Mouse (Mus musculus) gastrocnemius, postnatal 4 days (tissue): Measurements from ENCODE around the gene Exo5. TPM values are rescaled to one million over a fixed set of nuclear protein-coding genes. Genes with fewer than 3 reads are reported as not detected.

Experiments used
- DNase-seq, 2 experiments: peaks; one replicate each; pipeline ENCODE4 v3.0.0; 2021 to 2022; ENCODE audit warnings: low spot score in 2 of 2, mixed read lengths in 2 of 2
- microRNA-seq: library from miRNA; unstranded; fragments of <30 nt; microRNA quantifications from one replicate; pipeline ENCODE4 v1.2.0, GENCODE M21; 2021
- total RNA-seq, 2 experiments: library from RNA; stranded (reverse); gene quantifications; 2 replicates each; pipeline ENCODE4 v1.2.3; 2021

Exo5 gene
- total RNA-seq, 2 experiments from 2014 or later: 7.4 to 7.9 TPM

DNA sequence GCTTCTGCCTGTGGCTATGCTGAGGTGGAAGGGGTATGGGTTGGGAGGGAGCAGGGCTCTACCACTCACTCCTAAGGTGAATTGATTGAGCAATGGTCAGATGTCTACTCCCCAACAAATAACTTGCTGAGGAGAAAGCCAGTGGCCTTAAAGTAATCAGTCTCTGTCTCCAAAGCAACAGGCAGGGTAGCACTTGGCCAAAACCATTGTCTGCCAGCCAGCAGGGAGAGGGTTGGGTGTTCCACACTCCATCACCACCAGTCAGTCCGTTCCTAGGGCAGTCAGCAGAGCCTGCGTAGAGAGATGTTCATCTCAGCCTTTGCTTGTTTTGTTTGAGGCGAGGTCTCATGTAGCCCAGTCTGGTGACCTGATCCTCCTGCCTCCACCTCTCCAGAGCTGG lies 48.9 kb downstream of the Exo5 start:
- DNase-seq: no peak

Small RNA genes lying within 50 kb of the gene (microRNA-seq; reads per million reads assigned to microRNA genes)
- gene Mir7015: not detected

Other genes with a start within 250 kb of the Exo5 start
- gene Kcnq4, start 176.4 kb downstream of the Exo5 start, total RNA-seq: 10 to 100 TPM; 30.5 to 37.8 TPM
- 10 to 100 TPM; 51.1 to 55.6 TPM for gene Nfyc, start 93.4 kb downstream of the Exo5 start, total RNA-seq
- gene Rims3, start 70.2 kb downstream of the Exo5 start, total RNA-seq: under 1 TPM; 0.47 to 0.52 TPM
- gene Zfp69, start 26.7 kb upstream of the Exo5 start, total RNA-seq: 1 to 10 TPM; 2.9 to 3.9 TPM
- gene Smap2, start 92.2 kb upstream of the Exo5 start, total RNA-seq: 10 to 100 TPM; 22.1 to 25.7 TPM
- 1 to 10 TPM; 2.2 to 3.8 TPM for gene Col9a2, start 114.4 kb upstream of the Exo5 start, total RNA-seq
- gene Zmpste24, start 173.2 kb upstream of the Exo5 start, total RNA-seq: 10 to 100 TPM; 23.0 to 24.0 TPM
- not detected for gene Tmco2, start 184.2 kb upstream of the Exo5 start, total RNA-seq